Mouse (Mus musculus): ENCODE measurements at regions not wholly inside any gene's neighbourhood (a gene's known extent, or its start where the extent isn't known, plus 50 kb on each side); places are given as distances from the start of the nearest gene placed in this dataset.

DNA sequence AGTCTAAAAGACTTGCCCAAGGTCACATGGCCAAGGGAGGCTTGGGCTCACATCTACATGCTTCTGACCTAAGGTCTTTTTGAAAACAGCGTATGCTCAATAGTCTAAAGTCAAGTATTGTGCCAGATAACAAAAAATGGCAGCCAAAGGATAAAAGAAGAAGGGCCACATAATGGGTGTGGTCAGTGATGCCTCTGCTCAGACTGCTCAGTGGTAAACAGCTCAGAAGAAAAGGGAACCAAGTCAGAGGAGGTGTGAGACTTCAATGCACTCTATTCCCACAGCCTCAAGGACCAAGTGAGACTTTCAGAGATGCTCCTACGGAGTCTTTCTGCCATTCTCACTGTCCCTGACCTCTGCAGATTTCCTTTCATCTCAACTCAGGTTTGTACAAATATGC, 373.5 kb downstream of the H2al1j start:
- no peak for TF ChIP-seq CTCF (conservative IDR thresholded peaks at IDR 0.05; ENCODE audit: low read length)
- no peak for TF ChIP-seq POU5F1 (IDR thresholded peaks at IDR 0.05; ENCODE audit: borderline replicate concordance, low read length)
